In genomic region chr1:177411359-177412358, GRCm38 (mm10) we compare ENCODE assay signal across 12 mouse cellular contexts. TPM values are rescaled to one million over a fixed set of nuclear protein-coding genes. Genes with fewer than 3 reads are reported as not detected.
DNase-seq lines count a peak whose midpoint lies in the region; ATAC-seq lines count a peak whose summit lies in the region.
"Had no signal": no experiment of that assay in that cellular context is flagged by ENCODE, and none has a peak within 500 bp of the region (broad histone marks: within the 10 kb centered on the region; RNA-seq: fewer than 3 reads in every experiment).

No protein-coding gene starts in this region.

- DNase-seq in frontal cortex, adult 2 months (ENCODE audit: extremely low spot score in 1 of 2, low spot score in 1 of 2): no peak
- DNase-seq in embryonic facial prominence, embryonic 11.5 days (ENCODE audit: low spot score): peak; percentile 43
- DNase-seq in neural tube, embryonic 11.5 days (ENCODE audit: low spot score): peak; percentile 40
- DNase-seq in gastrocnemius, postnatal 36 days: no peak
- no peak for DNase-seq in urinary bladder, postnatal 14 days (ENCODE audit: low spot score)
- no peak for DNase-seq in kidney, postnatal 14 days
- DNase-seq: gastrocnemius, postnatal 10 days; lung, adult 18-20 months had no signal

- no peak overlapping the region for H3K4me2 ChIP-seq in embryonic facial prominence, embryonic 11.5 days (ENCODE audit: low read depth, low read length)
- H3K4me2 ChIP-seq in hindbrain, embryonic 13.5 days: peak overlapping the region; percentile 39
- H3K4me2 ChIP-seq in neural tube, embryonic 11.5 days (ENCODE audit: low read depth): peak overlapping the region; percentile 22; the same call in 1 of the 2 replicates

- H3K27ac ChIP-seq in embryonic facial prominence, embryonic 11.5 days (replicated peaks; ENCODE audit: low read depth, low read length): no peak overlapping the region
- H3K27ac ChIP-seq in hindbrain, embryonic 13.5 days: peak overlapping the region; percentile 64; the same call in 1 of the 2 replicates
- peak overlapping the region; percentile 24; the same call in 1 of the 2 replicates for H3K27ac ChIP-seq in neural tube, embryonic 11.5 days (ENCODE audit: low read depth, low read length)

- no peaks in the 10 kb centered on the region for H3K27me3 ChIP-seq in embryonic facial prominence, embryonic 11.5 days (ENCODE audit: control insufficient read depth, insufficient read depth, low read length)
- no peaks in the 10 kb centered on the region for H3K27me3 ChIP-seq in hindbrain, embryonic 13.5 days
- H3K27me3 ChIP-seq in neural tube, embryonic 11.5 days (ENCODE audit: control insufficient read depth, insufficient read depth, low read length): no peaks in the 10 kb centered on the region
- H3K27me3 ChIP-seq: Patski had no signal

- intact Hi-C loops in gastrocnemius, postnatal 36 days (cut with DNase I): no loop called here

- H3K4me1 ChIP-seq in embryonic facial prominence, embryonic 11.5 days (ENCODE audit: control insufficient read depth, insufficient read depth, low read length): no peaks in the 10 kb centered on the region
- peaks cover 18% of the 10 kb centered on the region for H3K4me1 ChIP-seq in hindbrain, embryonic 13.5 days (replicated peaks)
- peaks cover 6% of the 10 kb centered on the region for H3K4me1 ChIP-seq in neural tube, embryonic 11.5 days (ENCODE audit: control insufficient read depth, insufficient read depth, low read length)

- no peak overlapping the region for H3K9ac ChIP-seq in embryonic facial prominence, embryonic 11.5 days (replicated peaks; ENCODE audit: low read length)
- H3K9ac ChIP-seq in hindbrain, embryonic 13.5 days: no peak overlapping the region
- H3K9ac ChIP-seq in neural tube, embryonic 11.5 days (ENCODE audit: low read length): no peak overlapping the region; the same call in 1 of the 2 replicates

- peak; percentile 50; the same call in 1 of the 2 replicates for ATAC-seq in frontal cortex, adult (ENCODE audit: low TSS enrichment)
- ATAC-seq in embryonic facial prominence, embryonic 11.5 days (replicated peaks; ENCODE audit: insufficient number of reproducible peaks, low FRiP score, low TSS enrichment, low read depth): 0 out of 2 replicates have a peak, but pooled peaks have one; percentile 62
- peak; percentile 84 for ATAC-seq in hindbrain, embryonic 13.5 days (ENCODE audit: low FRiP score)
- peak; percentile 82 for ATAC-seq in neural tube, embryonic 11.5 days (ENCODE audit: insufficient read depth, low FRiP score, low TSS enrichment)
- ATAC-seq: inflammation-experienced regulatory T-cells, adult 6 months; Patski had no signal

- H3K36me3 ChIP-seq in embryonic facial prominence, embryonic 11.5 days (replicated peaks; ENCODE audit: control insufficient read depth, insufficient read depth, low read depth, low read length): no peaks in the 10 kb centered on the region
- H3K36me3 ChIP-seq in hindbrain, embryonic 13.5 days: no peaks in the 10 kb centered on the region
- no peaks in the 10 kb centered on the region for H3K36me3 ChIP-seq in neural tube, embryonic 11.5 days (ENCODE audit: control insufficient read depth, insufficient read depth, low read length)

- H3K4me3 ChIP-seq in embryonic facial prominence, embryonic 11.5 days (ENCODE audit: low read depth, low read length): no peak overlapping the region
- H3K4me3 ChIP-seq in hindbrain, embryonic 13.5 days: no peak overlapping the region
- H3K4me3 ChIP-seq in neural tube, embryonic 11.5 days (ENCODE audit: low read depth, low read length): no peak overlapping the region

- 51% methylated on average over 19 of the region's 19 CpGs for WGBS in embryonic facial prominence, embryonic 11.5 days
- 17% methylated on average over 19 of the region's 19 CpGs for WGBS in hindbrain, embryonic 13.5 days
- 36% methylated on average over 19 of the region's 19 CpGs for WGBS in neural tube, embryonic 11.5 days

- no peaks in the 10 kb centered on the region for H3K9me3 ChIP-seq in embryonic facial prominence, embryonic 11.5 days (replicated peaks; ENCODE audit: control insufficient read depth, low read length)
- no peaks in the 10 kb centered on the region for H3K9me3 ChIP-seq in hindbrain, embryonic 13.5 days
- no peaks in the 10 kb centered on the region for H3K9me3 ChIP-seq in neural tube, embryonic 11.5 days (ENCODE audit: control insufficient read depth, low read length)

RNA-seq across cellular contexts. Expression of gene Zbtb18, which starts 30.5 kb away (rescaled TPM):
- polyA plus RNA-seq in frontal cortex, adult 2 months (2012; rRNA removed): 77.6 and 96.1 TPM in 2 replicates
- 3.7 and 6.6 TPM in 2 replicates for polyA plus RNA-seq in embryonic facial prominence, embryonic 11.5 days (2014; fragmentation: Nextera tagmentation; extraction: Ambion mirVana)
- 11.5 and 14.2 TPM in 2 replicates for polyA plus RNA-seq in hindbrain, embryonic 13.5 days (2015; fragmentation: Nextera tagmentation; extraction: Ambion mirVana)
- polyA plus RNA-seq in neural tube, embryonic 11.5 days (2014; fragmentation: Nextera tagmentation; extraction: Ambion mirVana): 8.5 and 11.6 TPM in 2 replicates
- 10 to 100 TPM; 89.0 to 92.0 TPM for total RNA-seq in gastrocnemius, postnatal 36 days (2021)

Comparison
In these comparisons a context has a peak if more than half of its experiments do, and no peak if none do; other contexts are left out.
1. DNase-seq: peak in embryonic facial prominence, embryonic 11.5 days (single experiment) and neural tube, embryonic 11.5 days (single experiment); none in frontal cortex, adult 2 months (0 of 2), gastrocnemius, postnatal 36 days (0 of 2), urinary bladder, postnatal 14 days (single experiment) and kidney, postnatal 14 days (single experiment).
2. Peak in every context shown above with its lines, with median percentiles within 50 percentile points of each other: ATAC-seq.